Mouse (Mus musculus): ENCODE measurements around the gene Zmiz2. TPM values are rescaled to one million over a fixed set of nuclear protein-coding genes. Genes with fewer than 3 reads are reported as not detected.
"Not testable (repeated sequence)": the region's sequence is repeated elsewhere in the genome, so short reads cannot be mapped to it uniquely, and the experiment has no call there.

Gene Zmiz2
- total RNA-seq, 2 experiments from 2014 or later = 38.5 to 39.0 TPM

GRCm38 (mm10) chr11:6416405-6417034, 27.6 kb downstream of the Zmiz2 start:
- peak; percentile 74 for DNase-seq (ENCODE audit: low spot score)
- intact Hi-C loops (cut with DNase I) = loop anchor here (2.0 kb wide), 1 partner anchor 26 kb away; no protein-coding TSS in a partner anchor

- intact Hi-C loops (cut with DNase I) = loop anchor here (2.0 kb wide), 1 partner anchor 26 kb away; no protein-coding TSS in a partner anchor
Observed at GRCm38 (mm10) chr11:6417069-6417468, 28.2 kb downstream of the Zmiz2 start.

GRCm38 (mm10) chr11:6417490-6417889, 28.6 kb downstream of the Zmiz2 start:
- intact Hi-C loops (cut with DNase I) = loop anchor here (2.0 kb wide), 1 partner anchor 25 kb away; no protein-coding TSS in a partner anchor

More at GRCm38 (mm10) chr11:6417069-6417468, 28.2 kb downstream of the Zmiz2 start:
- DNase-seq (ENCODE audit: low spot score) = no peak

DNA sequence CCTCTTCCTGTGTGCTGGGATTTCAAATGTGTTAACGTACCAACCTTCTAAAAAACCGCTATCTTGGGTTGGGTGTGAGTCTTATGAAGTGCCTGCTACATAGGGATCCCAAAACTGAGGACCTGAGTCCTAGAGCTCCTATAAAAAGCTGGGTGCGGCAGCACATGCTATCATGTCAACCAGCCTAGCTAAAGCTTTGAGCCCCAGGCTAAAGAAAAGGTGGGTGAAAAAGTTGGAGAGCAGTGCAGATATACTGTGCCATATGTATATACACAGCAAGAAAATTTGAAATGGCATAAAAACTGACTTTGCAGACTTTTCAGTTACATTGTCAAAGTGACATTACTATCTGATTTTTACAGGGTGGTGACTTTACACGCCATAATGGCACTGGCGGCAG, 29.9 kb downstream of the Zmiz2 start:
- DNase-seq (ENCODE audit: low spot score) = no peak
- intact Hi-C loops (cut with DNase I) = no loop called here

More at GRCm38 (mm10) chr11:6417490-6417889, 28.6 kb downstream of the Zmiz2 start:
- no peak for DNase-seq (ENCODE audit: low spot score)

- intact Hi-C loops (cut with DNase I); DNase-seq (ENCODE audit: low spot score): not testable (repeated sequence)
Observed at GRCm38 (mm10) chr11:6419156-6419555, 30.3 kb downstream of the Zmiz2 start.

- DNase-seq (ENCODE audit: low spot score) = no peak
- intact Hi-C loops (cut with DNase I) = no loop called here
Observed at GRCm38 (mm10) chr11:6420283-6420703, 31.4 kb downstream of the Zmiz2 start.

DNA sequence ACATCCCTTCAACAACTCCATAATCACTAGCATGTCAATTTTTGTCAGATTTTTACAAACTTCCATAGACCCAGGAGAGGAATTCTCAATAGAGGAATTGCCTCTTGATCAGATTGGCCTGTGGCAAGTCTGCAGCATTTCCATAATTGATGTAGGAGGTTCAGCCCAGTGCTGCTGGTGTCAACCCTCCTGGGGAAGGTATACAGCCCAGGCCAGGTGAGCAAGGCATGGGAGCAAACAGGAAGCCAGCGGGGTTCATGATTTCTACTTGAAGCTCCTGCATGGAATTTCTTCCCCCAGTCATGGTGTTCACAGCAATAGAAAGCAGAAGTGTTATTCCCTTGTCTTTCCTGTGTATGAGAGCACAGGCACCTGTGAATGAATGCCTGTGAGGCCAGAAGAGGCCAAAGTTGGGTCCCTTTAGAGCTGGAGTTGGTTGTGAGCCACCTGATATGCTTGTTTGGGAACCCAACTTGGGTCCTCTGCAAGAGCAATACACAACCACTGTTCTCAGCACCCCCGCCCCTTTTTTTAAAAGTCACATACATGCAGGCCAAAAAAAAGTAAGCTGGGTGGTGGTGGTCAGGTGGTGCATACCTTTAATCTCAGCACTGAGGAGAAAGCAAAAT, 32.0 kb downstream of the Zmiz2 start:
- DNase-seq (ENCODE audit: low spot score) = no peak
- intact Hi-C loops (cut with DNase I) = no loop called here

GRCm38 (mm10) chr11:6430186-6430585, 41.3 kb downstream of the Zmiz2 start:
- no peak for DNase-seq (ENCODE audit: low spot score)
- intact Hi-C loops (cut with DNase I) = no loop called here

DNA sequence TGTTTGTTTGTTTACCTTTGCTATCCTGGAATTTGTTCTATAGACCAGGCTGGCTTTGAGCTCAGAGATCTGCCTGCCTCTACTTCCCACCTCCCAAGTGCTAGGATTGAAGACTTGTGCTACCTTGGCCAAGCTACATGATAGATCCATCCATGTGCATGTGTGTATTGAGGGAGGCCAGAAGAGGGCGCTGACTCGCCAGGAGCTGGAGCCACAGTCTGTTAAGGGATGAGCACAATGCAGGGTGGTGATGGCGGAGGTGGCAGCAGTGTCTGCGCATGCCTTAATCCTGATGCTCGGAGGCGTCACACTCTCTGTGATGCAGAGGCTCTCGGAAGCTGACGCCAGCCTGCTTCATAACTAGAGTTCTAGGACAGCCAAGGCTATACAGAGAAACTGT, 47.6 kb downstream of the Zmiz2 start:
- no peak for DNase-seq (ENCODE audit: low spot score)
- intact Hi-C loops (cut with DNase I) = no loop called here

DNA sequence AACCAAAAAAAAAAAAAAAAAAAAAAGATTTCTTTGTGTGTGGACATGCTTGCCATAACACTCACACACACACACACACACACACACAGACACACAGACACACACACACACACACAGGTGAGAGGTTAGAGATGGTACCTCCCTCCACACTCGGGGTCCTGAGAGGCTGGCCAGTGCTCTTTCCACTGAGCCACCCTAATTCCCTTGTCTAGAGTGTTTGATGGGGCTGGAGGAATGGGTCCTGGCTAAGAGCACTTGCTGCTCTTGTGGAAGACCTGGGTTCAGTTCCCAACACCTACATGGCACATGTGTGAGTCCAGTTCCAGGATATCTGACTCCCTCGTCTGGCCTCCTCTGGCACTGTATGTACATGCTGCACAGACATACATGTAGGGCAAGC, 48.8 kb downstream of the Zmiz2 start:
- intact Hi-C loops (cut with DNase I) = no loop called here

DNA sequence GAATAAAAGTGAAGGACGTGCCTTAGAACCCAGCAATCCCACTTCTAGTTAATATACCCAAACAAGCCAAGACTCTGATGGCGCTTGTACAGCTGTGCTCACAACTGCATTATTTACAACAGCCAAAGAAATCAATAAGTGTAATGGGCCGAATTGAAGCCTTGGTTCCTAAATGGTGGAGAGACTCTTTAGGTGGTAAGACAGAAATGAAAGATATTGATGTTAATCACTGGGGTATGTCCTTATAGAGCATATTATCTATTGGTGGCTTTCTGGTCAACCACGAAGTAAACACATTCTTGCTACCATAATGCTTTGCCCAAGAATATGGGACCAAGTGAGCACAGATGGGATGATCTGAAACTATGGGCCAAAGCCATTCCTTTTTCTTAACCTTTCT, 51.3 kb downstream of the Zmiz2 start:
- intact Hi-C loops (cut with DNase I) = no loop called here
- no peak for DNase-seq (ENCODE audit: low spot score)

More for the DNA sequence above, 48.8 kb downstream of the Zmiz2 start:
- DNase-seq (ENCODE audit: low spot score) = no peak

DNA sequence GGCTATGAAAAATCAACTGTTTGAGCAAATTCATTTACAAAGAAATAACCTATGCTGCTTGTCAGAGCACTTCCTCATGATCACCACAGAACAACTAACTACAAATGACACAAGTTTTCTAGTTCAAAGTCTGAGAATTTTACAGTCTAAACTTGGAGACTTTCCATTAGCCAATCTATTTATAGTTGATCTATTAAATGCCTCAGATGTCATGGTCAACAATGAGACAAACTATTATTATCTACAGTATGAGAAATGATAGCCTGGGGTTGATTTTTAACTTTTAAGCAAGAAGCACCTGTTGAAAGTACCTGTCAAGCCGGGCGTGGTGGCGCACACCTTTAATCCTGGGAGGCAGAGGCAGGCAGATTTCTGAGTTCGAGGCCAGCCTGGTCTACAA, 53.7 kb downstream of the Zmiz2 start:
- intact Hi-C loops (cut with DNase I) = loop anchor here (2.0 kb wide), 1 partner anchor 26 kb away; no protein-coding TSS in a partner anchor
- no peak for DNase-seq (ENCODE audit: low spot score)

- intact Hi-C loops (cut with DNase I) = loop anchor here (2.0 kb wide), 1 partner anchor 26 kb away; no protein-coding TSS in a partner anchor
Observed at GRCm38 (mm10) chr11:6443102-6443501, 54.2 kb downstream of the Zmiz2 start.

DNA sequence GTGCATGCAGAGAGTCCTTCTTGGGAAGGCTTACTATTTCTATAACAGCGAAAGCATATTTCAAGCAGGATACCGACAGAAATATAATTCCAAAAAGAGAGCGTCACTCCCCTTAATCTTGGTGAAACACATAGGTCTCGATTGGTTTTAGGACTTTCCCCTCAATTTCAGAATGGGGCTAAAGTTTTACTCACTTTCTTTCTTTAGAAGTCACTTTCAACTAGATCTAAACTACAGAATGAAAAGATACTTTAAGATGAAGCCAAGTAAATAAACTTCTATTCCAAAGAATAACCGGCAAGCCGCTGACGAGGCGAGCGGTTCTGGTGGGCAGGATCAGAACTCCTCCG, 54.8 kb downstream of the Zmiz2 start:
- DNase-seq (ENCODE audit: low spot score) = no peak
- intact Hi-C loops (cut with DNase I) = loop anchor here (2.0 kb wide), 1 partner anchor 27 kb away; no protein-coding TSS in a partner anchor

More at GRCm38 (mm10) chr11:6443102-6443501, 54.2 kb downstream of the Zmiz2 start:
- no peak for DNase-seq (ENCODE audit: low spot score)

DNA sequence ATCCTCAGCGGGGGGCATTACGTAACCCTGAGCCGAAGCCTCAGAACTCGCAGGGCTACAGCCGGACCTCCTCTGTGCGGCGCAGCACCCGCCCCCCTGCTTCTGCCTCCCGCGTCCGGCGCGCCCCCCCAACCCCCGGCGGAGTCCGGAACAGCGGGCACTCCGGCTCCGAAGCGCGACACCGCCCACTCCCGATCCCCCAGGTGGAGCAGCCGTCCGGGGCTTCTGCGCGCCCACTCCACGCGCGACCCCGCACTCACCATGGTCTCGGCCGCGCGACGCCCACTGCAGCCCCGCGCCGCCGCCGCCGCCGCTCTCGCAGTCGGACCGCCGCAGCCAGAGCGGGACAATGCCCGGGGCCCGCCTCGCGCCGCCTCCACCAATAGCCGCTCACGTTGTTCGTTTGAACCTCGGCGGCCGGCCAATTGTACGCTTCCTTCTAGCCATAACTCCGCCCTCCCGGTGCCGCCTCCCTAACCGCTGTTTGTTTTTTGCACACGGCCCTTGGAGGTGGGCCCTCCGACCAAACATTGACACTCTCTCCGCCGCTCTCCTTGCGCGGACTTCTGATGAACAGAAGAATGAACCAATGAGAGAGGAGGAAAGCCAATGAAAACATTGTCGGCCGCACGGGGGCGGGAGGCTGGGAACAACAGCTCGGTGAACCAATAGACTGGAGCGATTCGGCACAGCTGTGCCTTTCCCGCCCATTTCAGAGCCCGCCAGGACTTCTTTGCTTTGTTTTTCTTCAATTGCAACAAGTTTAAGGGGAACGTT, 55.4 kb downstream of the Zmiz2 start, which contains the start of gene H2afv:
Gene H2afv, minus strand, starts transcription at position 367 of the 777 bp plus-strand sequence.
- intact Hi-C loops (cut with DNase I) = no loop called here
- peak; percentile 99 for DNase-seq (ENCODE audit: low spot score)

- intact Hi-C loops (cut with DNase I) = no loop called here
- DNase-seq (ENCODE audit: low spot score) = no peak
Observed at GRCm38 (mm10) chr11:6445441-6445840, 56.6 kb downstream of the Zmiz2 start.

DNA sequence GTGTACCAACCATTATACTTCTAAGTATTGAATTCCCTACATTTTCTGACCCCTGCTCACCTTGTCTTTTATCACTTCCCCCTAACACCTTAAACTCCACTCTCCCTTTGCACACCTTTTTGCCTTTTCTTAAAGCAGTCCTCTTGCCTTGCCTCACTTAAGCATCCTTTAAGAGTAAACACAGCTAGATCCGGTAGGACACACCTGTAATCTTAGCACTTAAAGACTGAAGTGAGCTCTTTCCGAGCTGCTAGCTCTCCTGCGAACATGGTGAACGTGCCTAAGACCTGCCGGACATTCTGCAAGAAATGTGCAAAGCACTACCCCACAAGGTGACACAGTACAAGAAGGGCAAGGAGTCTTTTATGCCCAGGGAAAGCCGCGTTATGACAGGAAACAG, 57.1 kb downstream of the Zmiz2 start:
- no peak for DNase-seq (ENCODE audit: low spot score)
- intact Hi-C loops (cut with DNase I) = loop anchor here (2.0 kb wide), 1 partner anchor 27 kb away; no protein-coding TSS in a partner anchor

DNA sequence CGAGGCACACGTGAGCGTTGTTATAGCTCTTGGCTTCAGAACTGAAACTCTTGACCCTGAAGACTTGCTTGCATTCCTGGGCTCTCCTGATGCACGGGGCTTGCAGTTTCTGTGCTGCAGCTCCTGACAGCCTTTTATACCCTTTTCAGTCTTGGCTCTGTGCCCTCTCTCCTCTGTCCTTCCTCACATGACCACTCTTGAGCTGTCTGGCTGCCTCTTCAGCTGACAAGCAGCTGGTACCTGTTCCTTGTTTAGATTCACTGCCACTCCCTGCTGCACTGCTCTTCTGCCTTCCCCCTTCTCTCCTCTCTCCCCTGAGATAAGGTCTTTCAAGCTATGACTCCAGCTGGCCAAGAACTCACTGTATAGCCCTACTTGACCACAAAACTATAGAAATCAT, 58.6 kb downstream of the Zmiz2 start:
- intact Hi-C loops (cut with DNase I) = loop anchor here (2.0 kb wide), 1 partner anchor 25 kb away; no protein-coding TSS in a partner anchor
- DNase-seq (ENCODE audit: low spot score) = no peak

- intact Hi-C loops (cut with DNase I); DNase-seq (ENCODE audit: low spot score): not testable (repeated sequence)
Observed at GRCm38 (mm10) chr11:6448155-6448554, 59.3 kb downstream of the Zmiz2 start.
